Mouse (Mus musculus) kidney, adult 2 months (tissue): Measurements from ENCODE around the gene Smgc.
"Not testable (repeated sequence)": the region's sequence is repeated elsewhere in the genome, so short reads cannot be mapped to it uniquely, and the experiment has no call there.

Source experiments
- CTCF ChIP-seq: fragments of 200-500 bp; conservative IDR thresholded peaks from 2 replicates; pipeline ENCODE4 v1.5.1; 2011; ENCODE audit warnings: low read depth, mild to moderate bottlenecking, control low read depth, low read length, moderate library complexity, mixed read lengths; ENCODE audit not compliant: insufficient read depth, insufficient read length
- POLR2A ChIP-seq: fragments of 200-500 bp; IDR thresholded peaks from one replicate; pipeline ENCODE4 v1.6.1; 2011; ENCODE audit warnings: low read depth, low read length, control low read depth

DNA sequence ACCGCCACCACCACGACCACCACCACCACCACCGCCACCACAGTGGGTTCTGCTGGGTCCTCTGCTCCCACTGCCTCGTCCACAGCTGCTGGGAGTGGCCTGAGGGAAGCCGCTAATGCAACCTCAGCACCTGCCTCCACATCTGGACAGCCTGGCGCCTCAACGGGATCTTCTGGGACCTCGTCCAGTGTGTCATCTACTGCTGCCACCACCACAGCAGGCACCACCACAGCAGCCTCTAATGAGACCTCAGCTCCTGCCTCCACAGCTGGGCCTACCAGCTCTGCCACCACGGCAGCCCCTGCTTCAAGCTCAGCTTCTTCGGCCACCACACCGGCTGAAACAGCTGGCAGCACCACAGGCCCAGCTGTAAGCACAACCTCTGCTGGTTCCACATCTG, 69.0 kb downstream of the Smgc start:
- TF ChIP-seq POLR2A, CTCF: not testable (repeated sequence)
